Mouse (Mus musculus) urinary bladder, postnatal 25 days (tissue): ENCODE measurements at regions not wholly inside any gene's neighbourhood (a gene's known extent, or its start where the extent isn't known, plus 50 kb on each side); places are given as distances from the start of the nearest gene placed in this dataset.

Source experiments
- DNase-seq: peaks from one replicate; pipeline ENCODE4 v3.0.0; 2022; ENCODE audit warnings: low spot score

- no peak for DNase-seq
Measured at GRCm38 (mm10) chr12:107027842-107028549, 460.4 kb upstream of the 3110018I06Rik start.

GRCm38 (mm10) chr12:107028985-107029384, 459.4 kb upstream of the 3110018I06Rik start:
- no peak for DNase-seq

- no peak for DNase-seq
Measured at GRCm38 (mm10) chr12:107036357-107036756, 452.1 kb upstream of the 3110018I06Rik start.

GRCm38 (mm10) chr12:107041927-107042652, 446.3 kb upstream of the 3110018I06Rik start:
- no peak for DNase-seq

DNA sequence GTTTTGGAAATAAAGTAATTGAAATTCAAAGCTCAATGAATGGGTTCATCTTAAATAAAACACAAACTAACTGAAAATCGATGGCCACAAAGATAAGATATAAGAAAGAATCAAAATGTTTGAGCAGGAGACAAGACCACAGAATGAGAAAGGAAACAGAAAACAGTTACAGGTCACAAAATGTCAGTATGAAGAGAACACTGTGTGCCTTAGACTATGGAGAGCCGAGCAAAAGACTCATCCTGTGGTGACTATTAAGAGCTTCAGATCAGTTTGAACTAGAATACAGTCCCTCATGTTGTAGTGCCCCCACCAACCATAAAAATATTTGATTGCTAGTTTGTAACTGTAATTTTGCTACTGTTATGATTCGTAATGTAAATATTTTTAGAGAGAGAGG, 441.9 kb upstream of the 3110018I06Rik start:
- DNase-seq, result no peak

DNA sequence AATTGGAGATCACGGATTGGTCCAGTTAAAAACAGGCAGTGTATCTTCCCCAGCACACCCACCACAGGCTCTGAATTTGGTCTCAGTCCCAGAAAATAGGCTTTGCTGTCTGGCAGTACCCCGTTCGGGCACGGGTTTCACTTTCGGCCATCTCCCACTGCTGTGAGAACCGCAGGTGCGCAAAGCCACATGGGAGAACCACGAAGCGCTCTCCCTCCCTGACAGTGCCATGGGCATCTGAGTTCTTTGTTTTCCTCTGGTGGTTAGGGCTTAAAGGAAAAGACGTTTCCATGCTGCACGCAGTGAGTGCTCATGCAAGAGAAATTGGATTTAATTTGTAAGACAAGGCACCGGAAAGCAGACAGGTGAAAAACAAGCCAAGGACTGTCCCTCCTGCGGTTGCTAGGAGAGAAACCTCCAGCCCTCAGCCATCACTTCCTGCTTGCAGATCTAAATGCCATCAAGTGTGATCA, 441.3 kb upstream of the 3110018I06Rik start:
- no peak for DNase-seq

DNA sequence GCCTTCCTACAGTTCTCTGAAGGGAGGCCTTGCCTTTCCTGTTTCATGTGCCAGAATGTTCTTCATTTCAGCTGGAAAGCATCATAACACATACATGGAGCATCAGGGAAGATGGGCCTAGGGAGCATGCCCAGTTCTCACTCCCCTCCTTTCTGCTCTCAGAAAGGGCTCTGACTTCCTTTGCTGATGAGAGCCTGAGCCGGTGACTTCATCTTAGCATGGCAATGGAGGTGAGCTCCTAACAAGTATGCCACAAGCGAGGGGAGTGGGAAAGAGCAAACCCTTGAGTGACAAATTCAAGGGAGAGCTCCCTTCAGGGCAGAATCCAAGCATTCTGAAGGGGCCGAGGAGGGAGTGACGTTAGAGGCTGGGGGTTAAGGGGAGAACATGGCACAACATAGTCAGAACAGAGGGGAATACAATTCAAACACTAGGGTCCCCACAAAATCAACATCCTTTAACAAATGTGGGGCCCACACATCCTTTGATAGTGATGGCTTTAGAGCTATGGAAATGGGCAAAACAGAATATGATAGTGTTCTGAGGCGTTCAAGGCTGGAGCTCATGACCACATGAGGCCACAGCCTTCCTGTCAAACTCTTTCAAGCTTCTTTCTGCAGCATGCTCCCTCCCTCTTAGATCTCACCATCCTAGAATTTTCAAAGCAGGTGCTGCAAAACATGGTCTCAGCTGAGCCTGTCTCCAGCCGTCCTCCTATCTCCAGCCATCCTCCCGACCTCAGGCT, 437.4 kb upstream of the 3110018I06Rik start:
- no peak for DNase-seq

DNA sequence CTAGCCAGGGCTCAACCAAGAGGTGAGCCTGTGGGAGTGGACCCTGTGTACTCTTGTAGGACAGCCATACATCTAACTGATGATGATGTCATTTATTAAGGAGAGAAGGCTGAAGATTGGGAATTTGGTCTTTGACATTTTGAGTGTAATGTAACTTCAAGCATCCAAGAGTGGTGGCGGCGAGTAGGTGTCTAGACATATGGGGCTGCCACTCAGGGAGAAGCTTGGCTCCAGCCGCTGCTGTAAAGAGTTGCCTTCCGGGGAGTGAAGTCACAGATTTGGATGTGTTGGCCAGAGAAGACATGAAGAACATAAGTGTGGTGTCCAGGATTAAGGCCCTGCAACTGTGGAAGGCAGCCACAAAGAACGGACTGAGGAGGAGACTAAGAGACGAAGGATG, 436.3 kb upstream of the 3110018I06Rik start:
- no peak for DNase-seq

DNA sequence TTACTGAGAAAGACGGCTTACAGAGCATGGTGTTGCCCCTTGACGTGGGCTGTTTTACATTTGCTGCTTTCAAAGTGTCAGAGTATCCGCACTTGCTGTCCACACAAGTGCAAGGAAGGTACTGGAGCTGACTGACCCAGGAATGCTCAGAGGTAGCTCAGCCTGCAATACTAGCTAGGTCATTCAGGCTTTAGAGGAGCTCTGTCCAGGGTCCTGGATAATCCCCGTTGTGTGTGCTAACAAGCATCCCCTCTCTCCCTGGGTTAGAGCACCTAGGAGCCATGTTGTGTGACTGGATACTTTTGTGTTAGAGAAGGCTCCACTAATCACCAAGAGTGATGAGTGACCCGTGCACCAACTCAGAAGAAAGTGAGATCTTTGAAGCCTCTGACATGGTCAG, 431.9 kb upstream of the 3110018I06Rik start:
- no peak for DNase-seq

DNA sequence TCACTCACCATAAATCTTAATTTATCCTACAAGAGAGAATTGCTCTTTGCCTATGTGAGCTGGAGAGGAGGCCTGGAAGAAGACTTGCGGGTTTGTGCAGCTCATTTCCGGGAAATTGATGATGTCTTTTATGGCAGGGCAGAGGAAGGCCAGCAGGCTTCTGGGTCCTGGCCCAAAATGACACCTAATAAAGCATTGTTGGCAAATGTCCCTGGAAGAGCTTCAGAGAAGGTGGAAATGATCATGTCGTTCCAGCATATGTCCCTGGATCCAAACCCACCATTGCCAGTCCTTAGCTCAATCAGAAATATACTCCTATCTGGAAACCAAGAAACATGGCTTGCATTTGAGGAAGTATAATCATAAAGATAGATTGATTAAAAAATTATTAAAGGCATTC, 427.9 kb upstream of the 3110018I06Rik start:
- DNase-seq, result no peak

DNA sequence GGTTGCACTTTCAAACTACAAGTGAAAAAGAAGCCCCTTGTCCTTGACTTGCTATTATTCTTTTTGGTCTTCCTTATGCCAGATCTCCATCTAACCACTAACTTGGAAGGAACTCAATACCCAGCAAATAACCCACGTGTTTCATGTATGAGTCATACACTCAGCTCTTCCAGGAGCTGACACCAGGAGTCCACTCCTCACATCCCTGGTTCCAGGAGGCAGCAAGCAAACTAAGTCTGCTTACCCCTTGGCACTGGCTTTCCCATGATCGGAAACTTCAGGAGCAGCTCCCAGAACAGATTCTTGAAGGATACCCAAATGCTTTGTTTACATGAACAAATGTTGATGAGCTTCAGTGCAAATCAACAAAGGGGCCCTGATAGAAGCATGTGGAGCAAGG, 421.1 kb upstream of the 3110018I06Rik start:
- no peak for DNase-seq

DNA sequence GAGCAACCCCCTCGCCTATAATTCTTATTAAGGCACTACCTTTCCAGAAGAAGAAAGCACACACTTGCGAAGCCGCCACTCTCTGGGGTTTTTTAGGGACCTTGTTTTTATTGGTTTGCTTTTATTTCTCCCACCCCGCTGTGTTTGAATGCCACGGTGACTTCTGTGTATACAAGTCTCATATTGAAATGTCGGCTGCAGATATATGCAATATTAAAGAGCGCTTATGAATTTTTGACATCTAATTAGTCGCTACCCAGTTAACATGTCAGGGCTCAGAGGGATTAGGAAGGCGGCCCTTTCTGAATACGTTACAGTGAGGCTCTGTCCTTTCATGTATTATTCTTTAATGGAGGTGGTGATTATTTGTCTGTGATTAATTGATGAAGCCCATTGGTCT, 405.9 kb upstream of the 3110018I06Rik start:
- no peak for DNase-seq

GRCm38 (mm10) chr12:107085058-107085905, 403.1 kb upstream of the 3110018I06Rik start:
- no peak for DNase-seq

DNA sequence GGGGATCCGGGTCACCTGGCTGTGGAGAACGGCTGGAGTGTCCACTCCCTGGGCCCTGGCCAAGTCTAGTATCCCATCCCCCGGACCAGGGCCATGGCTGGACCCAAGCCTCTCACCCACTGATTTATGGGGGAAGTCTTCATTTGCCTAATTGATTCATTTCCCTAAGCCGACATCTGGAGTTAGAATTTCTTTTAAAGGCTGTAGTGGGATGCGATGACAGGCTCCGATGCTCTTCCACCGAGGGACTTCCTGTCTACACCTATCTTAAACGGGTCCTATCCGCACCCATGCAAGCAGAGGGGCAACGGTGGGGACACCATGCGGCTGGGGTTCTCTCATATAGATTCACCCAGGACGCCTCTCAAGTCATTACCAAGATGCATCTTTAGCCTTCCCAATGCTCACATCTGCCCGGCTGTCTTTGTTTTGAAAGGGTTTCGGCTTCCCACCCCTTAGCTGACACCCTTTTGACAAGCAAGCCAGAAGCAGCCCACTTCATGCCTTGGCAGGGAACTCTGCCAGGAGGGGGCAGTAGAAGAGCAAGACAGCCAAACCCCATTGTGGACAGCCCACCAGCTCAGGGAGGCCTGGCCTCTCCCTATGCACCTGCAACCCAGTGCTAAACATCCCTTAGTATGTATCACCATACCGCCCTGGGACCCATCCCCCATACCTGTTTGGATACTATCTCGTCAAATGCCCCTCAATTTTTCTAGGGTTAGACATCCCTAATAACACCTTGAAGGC, 402.4 kb upstream of the 3110018I06Rik start:
- peak; percentile 40 for DNase-seq

- DNase-seq, result no peak
Measured at GRCm38 (mm10) chr12:107092151-107092550, 396.3 kb upstream of the 3110018I06Rik start.

GRCm38 (mm10) chr12:107093326-107093725, 395.1 kb upstream of the 3110018I06Rik start:
- no peak for DNase-seq

DNA sequence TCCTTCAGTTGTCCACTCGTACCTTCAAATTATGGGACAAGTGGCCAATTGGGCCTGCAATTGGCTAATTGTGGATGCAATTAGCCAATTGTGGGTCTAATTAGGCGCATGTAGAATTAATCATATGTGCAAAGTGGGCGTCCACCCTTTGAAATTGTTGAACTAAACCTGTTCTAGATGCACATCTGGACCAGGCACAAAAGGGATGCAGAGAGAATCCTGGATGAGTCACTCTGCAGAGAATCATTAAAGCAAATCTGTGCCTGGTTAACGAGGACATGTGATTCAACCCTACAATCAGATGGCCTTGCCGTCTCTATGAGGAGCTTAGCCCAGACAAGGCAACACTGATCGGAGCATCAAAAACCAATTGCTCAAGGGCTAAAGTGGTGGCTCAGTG, 393.0 kb upstream of the 3110018I06Rik start:
- no peak for DNase-seq

DNA sequence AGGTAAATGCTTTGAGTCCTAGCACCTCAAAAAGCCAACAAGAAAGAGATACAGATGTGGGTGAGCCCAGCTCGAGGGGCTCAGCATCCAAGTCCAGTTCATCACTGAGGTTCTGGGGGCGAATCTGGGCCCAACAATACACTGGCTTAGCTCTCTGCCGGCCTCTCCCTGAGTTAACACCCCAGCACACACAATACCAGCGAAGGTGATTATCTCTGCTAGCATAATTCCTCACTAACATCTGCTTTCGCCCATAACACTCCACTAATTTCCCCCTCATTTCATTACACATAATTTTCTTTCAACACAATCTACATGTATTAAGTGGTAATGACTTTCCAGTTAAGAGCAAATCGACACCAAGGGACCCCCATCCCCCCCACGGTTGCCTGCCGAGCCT, 383.9 kb upstream of the 3110018I06Rik start:
- DNase-seq, result no peak

GRCm38 (mm10) chr12:107105017-107105416, 383.4 kb upstream of the 3110018I06Rik start:
- DNase-seq, result no peak

GRCm38 (mm10) chr12:107111908-107112770, 376.3 kb upstream of the 3110018I06Rik start:
- DNase-seq, result no peak
